Mouse (Mus musculus) Muller cell, postnatal 12 days (primary cell): ENCODE results near the gene Ntm.

Experiments used
- DNase-seq: peaks from one replicate; pipeline ENCODE4 v3.0.0-alpha.2; 2015; ENCODE audit errors: inconsistent ontology term

Ntm gene

DNA sequence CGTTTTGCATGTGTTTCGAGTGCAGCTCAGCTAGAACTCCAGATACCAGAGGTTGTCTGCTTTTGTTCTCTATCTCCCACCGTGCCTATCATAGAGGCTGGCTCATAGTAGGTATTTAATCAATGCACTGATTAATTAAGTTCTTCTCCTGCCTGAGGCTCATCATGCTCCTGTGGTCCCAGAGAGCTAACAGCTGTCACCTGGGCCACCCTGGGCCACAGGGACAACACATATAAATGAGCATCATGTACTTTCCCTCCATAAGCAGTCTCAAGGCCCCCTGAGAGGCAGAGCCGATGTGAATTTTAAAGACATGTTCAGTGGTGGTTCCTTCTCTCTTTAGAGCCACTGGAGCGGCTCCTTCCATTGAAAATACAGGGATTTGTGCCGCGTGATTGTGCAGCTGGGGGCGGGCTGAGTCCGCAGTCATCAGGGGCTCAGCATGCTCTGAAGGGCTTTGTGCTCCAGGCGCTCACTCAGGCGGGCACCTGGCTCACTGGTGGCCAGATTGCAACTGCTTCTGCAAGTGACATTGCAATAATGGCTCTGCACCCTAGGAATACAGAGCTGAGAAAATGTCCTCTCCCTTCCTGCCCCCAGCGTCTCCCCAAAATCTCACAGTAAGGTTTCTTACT lies 160.8 kb downstream of the Ntm start:
- DNase-seq = peak; percentile 80

DNA sequence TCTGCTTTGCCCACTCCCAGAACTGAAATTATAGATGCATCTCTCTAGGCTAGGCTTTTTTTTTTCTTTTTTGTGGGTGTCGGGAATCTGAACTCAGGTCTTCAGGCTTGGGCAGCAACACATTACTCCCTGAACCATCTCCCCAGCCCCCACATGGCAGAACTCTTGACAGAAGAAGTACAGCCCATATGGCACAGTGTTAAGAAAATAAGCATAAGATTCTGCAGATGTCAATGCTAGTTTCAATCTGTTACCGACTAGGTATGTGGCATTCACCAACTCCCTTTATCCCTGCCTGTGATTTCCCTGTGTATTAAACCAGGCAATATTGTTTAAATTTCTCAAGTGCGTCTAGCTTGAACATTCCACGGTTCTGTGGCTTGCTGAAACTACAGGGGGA lies 166.7 kb downstream of the Ntm start:
- no peak for DNase-seq

GRCm38 (mm10) chr9:29791199-29791915 lies 171.6 kb downstream of the Ntm start:
- DNase-seq = peak; percentile 75

- no peak for DNase-seq
These were observed 172.9 kb downstream of the Ntm start for GRCm38 (mm10) chr9:29790017-29790416.

GRCm38 (mm10) chr9:29788855-29789254 lies 174.1 kb downstream of the Ntm start:
- DNase-seq = no peak

DNA sequence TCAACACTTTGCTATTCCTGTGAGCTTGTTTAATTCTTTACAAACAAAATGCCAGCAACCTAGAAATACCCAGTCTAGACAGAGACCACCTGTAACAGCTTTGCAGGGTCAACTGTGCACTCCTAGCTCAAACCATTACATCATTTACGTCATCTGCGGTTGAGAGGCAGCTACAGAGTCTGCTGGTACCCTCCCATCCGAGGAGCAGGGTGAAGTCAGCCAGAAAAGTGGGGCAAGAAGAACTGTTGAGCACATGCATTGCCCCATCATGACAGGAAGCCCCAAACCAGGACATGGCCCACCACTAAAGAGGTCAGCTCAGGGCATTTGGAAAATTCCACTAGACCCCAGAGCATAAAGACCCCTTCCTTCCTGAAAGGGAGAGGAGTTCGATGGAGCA lies 175.5 kb downstream of the Ntm start:
- no peak for DNase-seq

- DNase-seq = no peak
These were observed 180.2 kb downstream of the Ntm start for GRCm38 (mm10) chr9:29782697-29783096.

DNA sequence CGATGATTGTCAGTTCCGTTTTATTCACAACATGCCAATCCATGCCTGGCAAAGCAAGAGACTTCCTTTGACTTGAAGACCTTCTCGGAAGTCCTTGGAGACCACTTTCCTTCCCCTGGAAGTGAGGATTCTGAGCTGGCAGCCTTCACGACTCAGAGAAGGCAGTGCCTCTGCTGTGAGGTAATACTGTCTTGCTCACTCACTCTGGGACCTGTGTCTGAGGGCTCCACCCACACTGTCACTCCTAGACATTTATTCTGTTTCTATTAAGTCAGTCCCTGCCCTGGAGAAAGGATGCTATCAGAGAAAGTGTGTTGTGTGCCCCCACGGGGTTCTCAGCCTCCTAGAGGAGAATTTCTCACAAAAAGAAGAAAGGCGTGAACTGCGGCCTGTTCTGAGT lies 183.2 kb downstream of the Ntm start:
- DNase-seq = no peak

- no peak for DNase-seq
These were observed 186.0 kb downstream of the Ntm start for GRCm38 (mm10) chr9:29776951-29777350.

GRCm38 (mm10) chr9:29776542-29776941 lies 186.4 kb downstream of the Ntm start:
- no peak for DNase-seq

DNA sequence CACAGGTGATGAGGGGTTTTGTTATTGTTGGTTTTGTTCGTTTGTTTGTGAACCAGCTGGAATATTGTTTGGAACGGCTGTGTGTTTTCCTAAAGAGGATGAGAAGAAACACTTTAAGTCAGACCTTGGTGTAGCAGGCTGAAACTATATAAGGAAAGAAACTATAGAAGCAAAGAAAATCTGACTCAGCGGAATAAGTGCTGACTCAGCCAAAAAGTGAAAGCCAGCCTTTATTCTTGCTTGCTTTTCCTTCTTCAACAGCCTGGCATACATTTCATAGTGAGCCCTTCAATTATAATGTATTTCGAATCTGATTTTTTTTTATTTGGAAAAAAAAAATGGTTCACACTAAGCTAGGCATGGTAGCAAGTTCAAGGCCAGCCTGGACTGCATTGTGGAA lies 186.9 kb downstream of the Ntm start:
- no peak for DNase-seq

DNA sequence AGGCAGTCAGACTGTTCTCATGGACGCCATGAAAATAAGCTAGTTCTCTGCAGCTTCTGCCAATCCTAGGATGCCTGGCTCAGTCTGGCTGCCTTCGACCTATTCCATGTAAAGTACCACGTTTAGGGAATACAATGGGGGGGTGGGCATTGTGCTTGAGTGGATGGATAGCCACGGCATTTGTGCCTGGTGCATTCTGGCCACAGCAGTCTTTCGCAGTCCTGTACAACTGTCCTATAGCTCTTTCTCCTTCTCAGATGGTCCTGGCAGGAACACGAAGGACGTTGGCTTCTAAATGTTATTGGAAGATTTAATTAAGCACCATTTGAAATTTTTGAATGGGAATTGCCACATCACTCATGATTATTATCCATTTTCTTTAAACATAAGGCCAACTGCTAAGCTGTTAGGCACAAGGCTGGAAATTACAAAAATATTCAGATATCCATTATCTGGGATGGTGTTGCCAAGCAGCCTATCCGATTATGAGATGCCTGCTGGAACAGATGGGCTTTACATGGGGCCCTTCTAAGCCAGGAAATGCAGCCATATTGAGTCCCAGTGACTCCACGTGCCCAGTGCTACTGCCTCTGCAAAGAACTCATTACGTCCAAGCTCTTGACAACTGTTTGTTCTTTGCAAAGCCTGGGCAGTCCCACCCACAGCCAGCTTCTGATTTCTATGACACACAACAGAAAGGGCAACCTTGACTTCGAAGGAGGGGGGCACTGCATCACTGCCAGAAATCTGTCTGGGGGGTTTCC lies 190.1 kb downstream of the Ntm start:
- DNase-seq = no peak

DNA sequence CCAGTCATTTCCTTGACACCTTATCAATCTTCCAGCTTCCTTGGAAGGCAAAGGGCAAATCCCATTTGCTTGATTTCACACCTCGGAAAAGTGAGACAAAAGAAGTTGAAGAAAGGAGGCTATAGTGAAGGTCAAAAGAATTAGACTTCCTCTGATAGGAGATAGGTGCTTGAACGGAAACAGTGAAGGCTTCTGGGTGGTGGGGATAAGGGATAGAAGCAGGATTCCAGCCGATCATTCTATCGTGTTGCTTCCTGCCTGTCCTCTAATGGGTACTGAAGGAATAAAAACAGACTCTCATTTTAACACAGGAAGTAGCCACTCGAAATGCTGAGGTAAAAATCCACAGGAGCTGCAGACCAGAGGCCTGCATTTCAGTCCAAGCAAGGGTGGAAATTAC lies 191.1 kb downstream of the Ntm start:
- no peak for DNase-seq

DNA sequence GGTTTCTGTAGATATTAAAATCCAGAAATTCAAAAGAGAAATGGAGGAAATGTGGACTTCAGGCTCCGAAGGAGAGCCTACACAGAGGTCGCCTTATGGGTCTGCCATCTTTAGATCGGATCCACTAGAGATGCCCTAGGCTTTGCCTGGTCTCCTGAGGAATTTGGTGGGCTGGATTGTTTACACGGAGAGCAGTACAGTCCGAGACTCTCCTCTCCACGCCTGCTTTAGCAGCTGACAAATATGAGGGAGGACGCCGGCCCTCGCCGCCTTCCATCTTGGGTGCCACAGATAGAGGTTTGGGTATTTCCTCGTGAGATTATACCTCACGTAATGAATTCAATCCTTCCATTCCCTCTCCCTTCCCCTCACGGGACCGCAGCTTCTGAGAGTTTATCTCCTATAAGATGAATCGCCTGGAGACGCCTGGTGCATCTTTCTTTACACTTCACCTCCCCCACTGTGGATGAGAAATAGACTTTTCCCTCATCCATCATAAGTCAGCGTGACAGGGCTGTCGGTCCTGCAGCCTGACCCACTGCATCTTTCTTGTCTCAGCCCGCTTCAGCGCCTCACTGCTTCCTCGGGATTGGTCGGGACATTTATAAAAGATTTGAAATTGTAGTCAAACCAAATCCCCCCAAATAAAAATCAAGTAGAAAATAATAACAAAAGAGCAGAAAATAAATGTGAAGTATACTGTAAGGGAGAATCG lies 191.7 kb downstream of the Ntm start:
- DNase-seq = no peak

DNA sequence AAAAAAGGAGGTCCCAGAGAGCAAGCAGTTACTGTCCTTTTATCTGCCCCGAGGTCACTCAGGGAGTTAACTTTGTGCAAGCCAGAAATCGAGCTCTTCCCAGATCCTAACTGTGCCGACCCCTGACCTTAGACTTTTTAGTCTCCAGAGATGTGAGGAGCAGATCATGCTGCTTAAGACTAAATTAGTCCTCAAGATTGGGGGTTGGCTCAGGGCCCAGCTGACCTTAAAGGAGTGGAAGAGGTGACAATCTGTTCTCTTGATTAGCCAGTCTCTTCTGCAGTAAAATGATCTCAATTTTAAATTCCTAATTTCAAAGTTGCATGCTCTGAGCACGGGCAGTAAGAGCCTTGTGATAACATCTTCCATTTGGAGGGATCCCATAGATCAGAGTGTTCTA lies 193.6 kb downstream of the Ntm start:
- no peak for DNase-seq

DNA sequence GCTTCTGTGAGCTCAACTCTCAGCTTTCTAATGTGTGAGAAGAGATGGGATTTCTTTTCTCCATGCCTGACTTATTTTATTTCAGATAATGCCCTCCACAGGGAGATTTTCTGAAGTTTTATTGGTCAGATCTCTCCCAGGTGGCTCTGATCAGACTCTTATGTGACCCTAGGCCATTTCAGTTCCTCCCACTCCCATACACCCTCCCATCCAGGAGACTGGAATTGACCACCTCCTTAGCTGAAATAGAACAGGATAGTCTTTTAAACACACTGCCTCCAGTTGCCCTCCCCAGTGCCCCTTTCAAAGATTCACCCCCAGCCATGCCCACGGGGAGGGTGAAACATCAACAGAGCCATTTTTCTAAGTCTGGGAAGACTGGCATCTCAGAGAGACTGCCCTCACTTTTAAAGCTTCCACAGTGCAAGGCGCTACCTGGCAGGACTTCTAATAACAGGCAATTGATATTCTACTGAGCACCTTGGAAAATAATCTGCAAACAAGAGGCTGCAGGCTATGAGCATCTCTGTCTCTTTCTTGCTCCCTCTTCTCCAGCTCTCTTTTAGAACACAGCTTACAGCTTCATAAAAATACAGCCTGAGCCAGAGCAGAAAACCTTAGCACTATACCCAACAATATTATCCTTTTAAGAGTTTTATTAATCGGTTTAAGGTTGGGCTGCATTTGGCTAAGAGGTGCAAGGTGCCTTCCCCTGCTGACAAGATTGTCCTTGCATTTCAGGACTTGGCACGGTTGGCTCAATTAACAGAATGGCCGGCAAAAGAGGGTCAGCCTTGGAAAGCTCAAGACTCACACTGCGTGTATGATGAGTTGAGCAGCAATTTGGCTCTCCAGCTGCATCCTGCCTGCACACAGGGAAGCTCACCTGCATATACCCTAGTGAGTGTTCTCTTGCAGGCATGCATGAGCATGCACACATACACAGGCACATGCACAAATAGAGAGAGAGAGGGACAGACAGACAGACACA lies 196.7 kb downstream of the Ntm start:
- DNase-seq = no peak

GRCm38 (mm10) chr9:29763338-29763737 lies 199.6 kb downstream of the Ntm start:
- no peak for DNase-seq

- no peak for DNase-seq
These were observed 200.9 kb downstream of the Ntm start for GRCm38 (mm10) chr9:29761952-29762586.

GRCm38 (mm10) chr9:29761511-29761910 lies 201.4 kb downstream of the Ntm start:
- DNase-seq = no peak

DNA sequence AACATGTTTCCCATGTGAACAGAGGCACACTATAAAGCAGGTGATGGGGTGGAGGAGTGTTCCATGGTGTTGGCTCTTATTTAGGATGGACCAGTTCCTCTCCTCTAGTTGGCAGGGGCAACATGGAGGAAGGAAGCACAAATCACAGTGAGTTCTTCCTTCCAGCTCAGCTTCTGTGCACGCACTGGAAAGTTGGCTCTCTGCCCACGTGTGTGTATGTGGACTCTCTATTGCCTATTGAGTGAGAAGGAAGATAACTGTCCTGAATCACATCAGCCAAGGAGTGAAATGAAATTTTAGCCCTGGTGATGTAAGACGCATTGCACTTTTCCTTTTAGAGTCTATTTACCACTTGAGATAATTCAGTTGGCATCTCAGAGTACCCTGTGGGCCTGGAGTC lies 203.0 kb downstream of the Ntm start:
- DNase-seq = no peak

DNA sequence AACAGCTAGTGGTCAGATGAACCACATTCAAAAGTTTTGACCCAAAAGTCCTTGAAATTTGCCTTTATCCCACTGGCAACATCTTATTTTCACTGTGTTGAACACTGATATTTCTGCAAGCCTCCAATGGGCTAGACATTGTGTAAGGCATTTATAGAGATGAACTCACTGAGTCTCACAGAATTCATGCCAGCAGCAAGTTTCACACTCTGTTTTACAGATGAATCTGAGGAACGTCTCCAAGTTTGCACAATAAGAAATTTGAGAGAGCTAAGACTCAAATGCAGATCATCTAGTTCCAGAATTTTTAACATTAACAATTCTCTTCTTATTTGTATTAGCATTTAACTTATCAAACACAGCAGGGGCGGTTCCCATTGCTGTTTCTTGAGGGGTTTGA lies 203.9 kb downstream of the Ntm start:
- no peak for DNase-seq
